In genomic region chr5:92127751-92128150, GRCm38 (mm10) we compare ENCODE assay signal across 9 mouse cellular contexts. TPM values are rescaled to one million over a fixed set of nuclear protein-coding genes. Genes with fewer than 3 reads are reported as not detected.
DNase-seq lines count a peak whose midpoint lies in the region; ATAC-seq and TF ChIP-seq lines count a peak whose summit lies in the region.
"Had no signal": no experiment of that assay in that cellular context is flagged by ENCODE, and none has a peak within 500 bp of the region (broad histone marks: within the 10 kb centered on the region; RNA-seq: fewer than 3 reads in every experiment).

No protein-coding gene starts in this region.

- H3K79me2 ChIP-seq in myocyte (ENCODE audit: control insufficient read depth, insufficient read depth): no peaks in the 10 kb centered on the region

- H3K27ac ChIP-seq in lung, embryonic 14.5 days (ENCODE audit: low read depth): peak overlapping the region; percentile 48
- peak overlapping the region; percentile 43; the same call in 1 of the 2 replicates for H3K27ac ChIP-seq in intestine, embryonic 14.5 days (ENCODE audit: low read depth)

- peak; percentile 81 for DNase-seq in heart, adult 11 months
- no peak for DNase-seq in heart, postnatal 36 days
- peak; percentile 6 for DNase-seq in lung, embryonic 14.5 days
- DNase-seq in lung, postnatal 10 days: no peak
- DNase-seq in intestine, embryonic 14.5 days (ENCODE audit: low spot score): no peak
- DNase-seq in embryo, embryonic 11 days: no peak
- DNase-seq in adrenal gland, postnatal 4 days (ENCODE audit: low spot score in 2 of 2): no peak
- DNase-seq: thymus, adult 2 months had no signal

- 0 out of 2 replicates have a peak, but pooled peaks have one; percentile 19 for ATAC-seq in lung, embryonic 14.5 days (ENCODE audit: insufficient read depth)
- no peak for ATAC-seq in intestine, embryonic 14.5 days (replicated peaks; ENCODE audit: low FRiP score, low TSS enrichment, low read depth)

- no peak for TF ChIP-seq POLR2A in myocyte (IDR thresholded peaks at IDR 0.05; ENCODE audit: insufficient read length, low read depth)

- H3K27me3 ChIP-seq in lung, embryonic 14.5 days (ENCODE audit: insufficient read depth, low read length): no peaks in the 10 kb centered on the region
- H3K27me3 ChIP-seq in intestine, embryonic 14.5 days (replicated peaks; ENCODE audit: control insufficient read depth, insufficient read depth, low read length): no peaks in the 10 kb centered on the region
- no peaks in the 10 kb centered on the region for H3K27me3 ChIP-seq in myocyte (ENCODE audit: control insufficient read depth, insufficient read depth, insufficient read length)

- WGBS in lung, embryonic 14.5 days: 72% methylated on average over 10 of the region's 10 CpGs
- WGBS in intestine, embryonic 14.5 days: 65% methylated on average over 10 of the region's 10 CpGs

- H3K4me3 ChIP-seq in lung, embryonic 14.5 days (ENCODE audit: low read depth, low read length): no peak overlapping the region
- no peak overlapping the region for H3K4me3 ChIP-seq in intestine, embryonic 14.5 days (ENCODE audit: low read depth, low read length)
- no peak overlapping the region for H3K4me3 ChIP-seq in myocyte

- no peaks in the 10 kb centered on the region for H3K4me1 ChIP-seq in lung, embryonic 14.5 days (ENCODE audit: insufficient read depth)
- peaks cover 6% of the 10 kb centered on the region; the same call in 1 of the 2 replicates for H3K4me1 ChIP-seq in intestine, embryonic 14.5 days (replicated peaks; ENCODE audit: control insufficient read depth, insufficient read depth, low read length)

- no peak for TF ChIP-seq CTCF in lung, embryonic 14.5 days (IDR thresholded peaks at IDR 0.05; ENCODE audit: low read depth)

- no peaks in the 10 kb centered on the region for H3K9me3 ChIP-seq in lung, embryonic 14.5 days (ENCODE audit: low read depth, low read length)
- H3K9me3 ChIP-seq in intestine, embryonic 14.5 days (ENCODE audit: control insufficient read depth, low read length): no peaks in the 10 kb centered on the region

- H3ac ChIP-seq in myocyte (ENCODE audit: control insufficient read depth, insufficient read length): no peak overlapping the region

- intact Hi-C loops in heart, postnatal 36 days (cut with DNase I): no loop called here

- no peak overlapping the region for H3K4me2 ChIP-seq in lung, embryonic 14.5 days
- H3K4me2 ChIP-seq in intestine, embryonic 14.5 days (ENCODE audit: low read length): no peak overlapping the region
- H3K4me2 ChIP-seq in myocyte (ENCODE audit: low read depth): peak overlapping the region; percentile 76

- no peak overlapping the region for H3K9ac ChIP-seq in lung, embryonic 14.5 days
- H3K9ac ChIP-seq in intestine, embryonic 14.5 days (ENCODE audit: low read length): no peak overlapping the region

- no peaks in the 10 kb centered on the region for H3K36me3 ChIP-seq in lung, embryonic 14.5 days (ENCODE audit: insufficient read depth)
- no peaks in the 10 kb centered on the region for H3K36me3 ChIP-seq in intestine, embryonic 14.5 days (ENCODE audit: control insufficient read depth, insufficient read depth, low read length)
- no peaks in the 10 kb centered on the region for H3K36me3 ChIP-seq in myocyte (ENCODE audit: control insufficient read depth, insufficient read depth)

TF ChIP-seq in myocyte, 11 proteins besides CTCF, POLR2A, EP300 and RAD21:
- no peak for TF ChIP-seq POLR2AphosphoS2 (IDR thresholded peaks at IDR 0.05; ENCODE audit: insufficient read length, low read depth)
- no peak for TF ChIP-seq MYOD1 (IDR thresholded peaks at IDR 0.05; ENCODE audit: control insufficient read depth in 1 of 3, insufficient read length in 2 of 3, low read depth in 2 of 3)
- TF ChIP-seq REST (IDR thresholded peaks at IDR 0.05; ENCODE audit: insufficient read depth, insufficient read length): no peak
- no peak for TF ChIP-seq CEBPB (IDR thresholded peaks at IDR 0.05; ENCODE audit: insufficient read depth, poor library complexity, severe bottlenecking)
- no peak for TF ChIP-seq E2F4 (IDR thresholded peaks at IDR 0.05; ENCODE audit: insufficient read depth)
- no peak for TF ChIP-seq TCF3 (IDR thresholded peaks at IDR 0.05; ENCODE audit: insufficient read length, low read depth)
- no peak for TF ChIP-seq SRF (IDR thresholded peaks at IDR 0.05; ENCODE audit: control insufficient read depth, insufficient read length, low read depth)
- TF ChIP-seq USF1 (IDR thresholded peaks at IDR 0.05; ENCODE audit: low read depth): no peak
- no peak for TF ChIP-seq TCF12 (IDR thresholded peaks at IDR 0.05; ENCODE audit: insufficient read depth, poor library complexity, severe bottlenecking)
- no peak for TF ChIP-seq MYOG (IDR thresholded peaks at IDR 0.05; ENCODE audit: control insufficient read depth in 1 of 3, insufficient read depth in 1 of 3, insufficient read length in 2 of 3, low read depth in 2 of 3)
TF ChIP-seq in myocyte: peak in this region for 0.

RNA-seq across cellular contexts. Expression of gene Uso1, which starts 10.0 kb away (rescaled TPM):
- 10 to 100 TPM; 38.7 to 40.2 TPM for total RNA-seq in heart, postnatal 36 days (2021)
- polyA plus RNA-seq in lung, embryonic 14.5 days (2014; fragmentation: Nextera tagmentation; extraction: Ambion mirVana): 27.8 and 28.1 TPM in 2 replicates
- 30.8 and 31.5 TPM in 2 replicates for polyA plus RNA-seq in intestine, embryonic 14.5 days (2014; fragmentation: Nextera tagmentation; extraction: Ambion mirVana)
- polyA plus RNA-seq in myocyte (2012; fragmentation: generic; extraction: Trizol): 55.2 TPM
- total RNA-seq in adrenal gland, postnatal 4 days (2021): 10 to 100 TPM; 68.8 to 71.5 TPM

RNA-seq across cellular contexts. Expression of gene G3bp2, which starts 44.2 kb away (rescaled TPM):
- 10 to 100 TPM; 59.1 to 61.2 TPM for total RNA-seq in heart, postnatal 36 days (2021)
- polyA plus RNA-seq in lung, embryonic 14.5 days (2014; fragmentation: Nextera tagmentation; extraction: Ambion mirVana): 165 and 166 TPM in 2 replicates
- 192 and 202 TPM in 2 replicates for polyA plus RNA-seq in intestine, embryonic 14.5 days (2014; fragmentation: Nextera tagmentation; extraction: Ambion mirVana)
- 25.8 TPM for polyA plus RNA-seq in myocyte (2012; fragmentation: generic; extraction: Trizol)
- total RNA-seq in adrenal gland, postnatal 4 days (2021): 100 to 1,000 TPM; 108 to 116 TPM

Comparison
In these comparisons a context has a peak if more than half of its experiments do, and no peak if none do; other contexts are left out.
1. DNase-seq: peak in heart, adult 11 months (single experiment) and lung, embryonic 14.5 days (single experiment); none in heart, postnatal 36 days (0 of 2), lung, postnatal 10 days (single experiment), intestine, embryonic 14.5 days (single experiment), embryo, embryonic 11 days (single experiment) and adrenal gland, postnatal 4 days (0 of 2).